Mouse (Mus musculus) cerebellum, adult 11-12 months (tissue): ENCODE results near the gene Lrp4.

Experiments used
- DNase-seq: peaks from one replicate; pipeline ENCODE4 v3.0.0; 2022

Gene Lrp4

GRCm38 (mm10) chr2:91492071-91492635 is 34.8 kb downstream of the Lrp4 start:
- DNase-seq = peak; percentile 96

- peak; percentile 93 for DNase-seq
Observed at GRCm38 (mm10) chr2:91493981-91494380, 36.7 kb downstream of the Lrp4 start.

GRCm38 (mm10) chr2:91498093-91498719 is 40.9 kb downstream of the Lrp4 start:
- no peak for DNase-seq

- no peak for DNase-seq
Observed at GRCm38 (mm10) chr2:91508076-91508475, 50.8 kb downstream of the Lrp4 start.

GRCm38 (mm10) chr2:91517186-91517585 is 59.9 kb downstream of the Lrp4 start:
- DNase-seq = no peak

- DNase-seq = peak; percentile 92
Observed at GRCm38 (mm10) chr2:91526294-91527146, 69.2 kb downstream of the Lrp4 start, which contains the start of gene Ckap5. TSS of gene Ckap5 (plus strand) at chr2:91526762.

GRCm38 (mm10) chr2:91527147-91527486 is 69.8 kb downstream of the Lrp4 start:
- peak; percentile 61 for DNase-seq

- DNase-seq = peak; percentile 85
Observed at GRCm38 (mm10) chr2:91537588-91538205, 80.4 kb downstream of the Lrp4 start.
